Mouse (Mus musculus) ES-E14 (cell line): ENCODE data around the gene Sash1. TPM values are rescaled to one million over a fixed set of nuclear protein-coding genes. Genes with fewer than 3 reads are reported as not detected.
A peak's percentile ranks its signal among the peaks of the same experiment; 100 is the strongest.

Experiments used
- DNase-seq: peaks from one replicate; pipeline ENCODE4 v3.0.0-alpha.2; 2013; ENCODE audit warnings: low read depth, low spot score
- H3K27ac ChIP-seq: 2 replicates; pipeline ENCODE4 v1.5.1; 2012; ENCODE audit warnings: low read depth, mild to moderate bottlenecking, low read length, moderate library complexity, mixed read lengths; ENCODE audit not compliant: poor library complexity, insufficient read depth, severe bottlenecking
- H3K36me3 ChIP-seq: 2 replicates; pipeline ENCODE4 v1.6.1; 2012; ENCODE audit warnings: mild to moderate bottlenecking, low read length, moderate library complexity, mixed read lengths; ENCODE audit not compliant: control insufficient read depth, poor library complexity, insufficient read depth, severe bottlenecking
- H3K4me1 ChIP-seq, 2 experiments: fragments of 150-350 bp in 1 of 2; sonication (generic) in 1 of 2; 2 replicates each; pipeline ENCODE4 v1.6.1; 2012; ENCODE audit warnings: low read length in 2 of 2, mild to moderate bottlenecking in 1 of 2, mixed read lengths in 1 of 2; ENCODE audit not compliant: control insufficient read depth in 2 of 2, insufficient read depth in 2 of 2, poor library complexity in 1 of 2
- H3K4me3 ChIP-seq, 2 experiments: fragments of 150-350 bp in 1 of 2; sonication (generic) in 1 of 2; 2 replicates each; pipeline ENCODE4 v1.5.1; 2012; ENCODE audit warnings: low read length in 2 of 2, low read depth in 1 of 2, mild to moderate bottlenecking in 1 of 2, mixed read lengths in 1 of 2; ENCODE audit not compliant: insufficient read depth in 1 of 2, poor library complexity in 1 of 2, severe bottlenecking in 1 of 2
- H3K9ac ChIP-seq: 2 replicates; pipeline ENCODE4 v1.6.1; 2012; ENCODE audit warnings: low read depth, mild to moderate bottlenecking, low read length, mixed read lengths; ENCODE audit not compliant: poor library complexity, insufficient read depth, severe bottlenecking
- H3K9me3 ChIP-seq: fragments of 150-350 bp; sonication (generic); 2 replicates; pipeline ENCODE4 v1.6.1; 2012; ENCODE audit warnings: low read depth, mild to moderate bottlenecking, low read length; ENCODE audit not compliant: control insufficient read depth, insufficient read depth
- CHD2 ChIP-seq: IDR thresholded peaks from 2 replicates; pipeline ENCODE4 v1.6.1; 2014; ENCODE audit warnings: mild to moderate bottlenecking, low read depth, low read length, inconsistent platforms
- HCFC1 ChIP-seq: IDR thresholded peaks from 2 replicates; pipeline ENCODE4 v1.6.1; 2012; ENCODE audit warnings: low read length, inconsistent platforms, borderline replicate concordance; ENCODE audit not compliant: insufficient read depth
- MAFK ChIP-seq: IDR thresholded peaks from 2 replicates; pipeline ENCODE4 v1.6.1; 2014; ENCODE audit warnings: mild to moderate bottlenecking, low read depth, low read length, inconsistent platforms; ENCODE audit not compliant: insufficient read depth
- ZC3H11A ChIP-seq: IDR thresholded peaks from 2 replicates; pipeline ENCODE4 v1.6.1; 2012; ENCODE audit warnings: low read depth, mild to moderate bottlenecking, inconsistent platforms, low read length, borderline replicate concordance
- ZNF384 ChIP-seq: IDR thresholded peaks from 2 replicates; pipeline ENCODE4 v1.6.1; 2012; ENCODE audit warnings: low read depth, low read length, inconsistent platforms
- in situ Hi-C, 2 experiments: fragments of 600-800 bp; cut with MboI; formaldehyde crosslinking; loops; one replicate each; pipeline ENCODE4 v1.15.1; 2025; ENCODE audit warnings: low sequenced_read_pairs in 2 of 2, inconsistent platforms in 1 of 2; ENCODE audit not compliant: unreplicated experiment in 2 of 2
- total RNA-seq: library from RNA; depleted of rRNA; stranded (reverse); fragments of 300-350 nt; gene quantifications from 2 replicates; pipeline ENCODE4 v1.2.3, GENCODE M21; 2012

Sash1 gene
- total RNA-seq, 1 experiment: 16.8 TPM

DNA sequence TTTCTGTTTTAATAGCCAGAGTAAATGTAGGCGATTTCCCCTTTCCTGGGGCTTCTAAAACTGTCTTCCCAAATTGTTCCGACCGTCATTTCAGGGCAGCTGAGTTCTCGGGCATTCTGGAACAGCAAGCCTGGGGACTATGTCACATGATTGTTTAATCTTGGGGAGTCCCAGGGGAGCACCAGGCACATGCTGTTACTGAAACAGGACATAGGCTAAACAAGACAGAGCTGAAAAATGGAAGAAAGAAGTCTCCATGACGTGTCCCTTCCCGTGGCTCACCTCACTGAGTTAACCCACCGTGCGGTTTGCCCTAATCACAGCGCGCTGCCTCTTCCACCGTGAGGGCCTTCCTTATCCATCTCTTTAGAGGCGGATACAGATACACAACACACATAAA is 123.1 kb downstream of the Sash1 start:
- no peak overlapping the region for H3K27ac ChIP-seq
- no peak overlapping the region for H3K4me3 ChIP-seq
- no peaks in the 10 kb centered on the region; the same call in 1 of the 2 replicates for H3K36me3 ChIP-seq
- H3K9me3 ChIP-seq: no peaks in the 10 kb centered on the region
- H3K9ac ChIP-seq: no peak overlapping the region
- in situ Hi-C loops: no loop called here
- no peak for TF ChIP-seq ZNF384
- no peak for TF ChIP-seq ZC3H11A
- TF ChIP-seq CHD2: no peak
- no peak for TF ChIP-seq MAFK
- no peak for TF ChIP-seq HCFC1
- peaks cover 0 to 2% of the 10 kb centered on the region in 2 experiments; a peak in 1 of 4 replicates for H3K4me1 ChIP-seq
- DNase-seq: no peak

DNA sequence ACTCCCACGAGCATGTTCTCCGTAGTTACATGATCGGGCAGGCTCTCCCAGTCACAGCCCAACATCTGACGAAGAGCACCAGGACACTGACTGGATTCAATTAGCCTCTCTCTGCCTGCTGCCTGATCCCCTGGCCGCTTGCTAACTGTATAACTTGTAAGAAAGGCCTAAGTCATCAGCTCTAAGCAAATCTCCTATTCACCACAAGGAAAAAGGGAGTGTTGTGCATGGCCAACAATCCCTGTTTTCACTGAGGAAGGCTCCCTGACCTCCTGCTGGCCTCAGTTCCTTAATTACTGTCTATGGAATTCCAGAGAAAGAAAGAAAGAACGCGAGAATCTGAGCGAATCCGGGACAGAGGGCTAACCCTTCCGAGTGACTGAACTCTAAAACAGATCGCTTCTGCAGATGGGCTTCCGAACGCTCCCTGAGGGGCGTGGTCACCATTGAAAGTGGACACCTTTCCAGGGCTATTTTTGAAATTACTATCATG is 123.6 kb downstream of the Sash1 start:
- Histone ChIP-seq H3K4me3 (no peak overlapping the region), H3K4me1 (peaks cover 0 to 2% of the 10 kb centered on the region in 2 experiments; a peak in 1 of 4 replicates), H3K9me3 (no peaks in the 10 kb centered on the region), H3K36me3 (no peaks in the 10 kb centered on the region; the same call in 1 of the 2 replicates), H3K27ac (no peak overlapping the region), H3K9ac (peak overlapping the region; percentile 47; the same call in 1 of the 2 replicates)
- TF ChIP-seq MAFK (no peak), ZC3H11A (no peak), CHD2 (peak; percentile 24; the same call in 1 of the 2 replicates)
- DNase-seq: peak; percentile 29
- in situ Hi-C loops: no loop called here

- in situ Hi-C loops: no loop called here
- Histone ChIP-seq H3K9ac (no peak overlapping the region), H3K4me1 (peaks cover 0 to 2% of the 10 kb centered on the region in 2 experiments; a peak in 1 of 4 replicates), H3K27ac (no peak overlapping the region), H3K9me3 (no peaks in the 10 kb centered on the region), H3K36me3 (no peaks in the 10 kb centered on the region; the same call in 1 of the 2 replicates), H3K4me3 (no peak overlapping the region)
- DNase-seq: no peak
- no peak for TF ChIP-seq ZC3H11A
- TF ChIP-seq MAFK: no peak
- TF ChIP-seq HCFC1: no peak
- no peak for TF ChIP-seq CHD2
- TF ChIP-seq ZNF384: no peak
Observed at GRCm38 (mm10) chr10:8761656-8762055, 124.2 kb downstream of the Sash1 start.

DNA sequence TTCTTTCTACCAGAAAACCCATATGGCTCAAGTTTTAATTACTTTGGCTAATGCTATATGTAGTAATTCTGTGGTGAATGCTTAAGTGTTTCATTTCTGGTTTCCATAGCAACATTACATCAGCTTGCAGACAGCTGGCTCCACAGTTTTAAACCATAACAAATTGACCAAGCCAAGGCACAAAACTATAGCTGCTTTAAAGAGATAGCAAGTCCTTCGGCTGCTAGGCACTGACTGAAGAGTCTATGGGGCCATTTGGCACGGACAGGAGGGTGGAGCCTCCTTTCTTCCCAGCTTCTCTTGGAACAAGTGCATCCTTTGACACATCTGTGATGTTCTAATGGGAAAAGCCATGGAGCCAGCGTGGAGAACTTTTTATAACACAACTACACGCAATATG is 125.3 kb downstream of the Sash1 start:
- no peak overlapping the region for H3K4me3 ChIP-seq
- in situ Hi-C loops: no loop called here

DNA sequence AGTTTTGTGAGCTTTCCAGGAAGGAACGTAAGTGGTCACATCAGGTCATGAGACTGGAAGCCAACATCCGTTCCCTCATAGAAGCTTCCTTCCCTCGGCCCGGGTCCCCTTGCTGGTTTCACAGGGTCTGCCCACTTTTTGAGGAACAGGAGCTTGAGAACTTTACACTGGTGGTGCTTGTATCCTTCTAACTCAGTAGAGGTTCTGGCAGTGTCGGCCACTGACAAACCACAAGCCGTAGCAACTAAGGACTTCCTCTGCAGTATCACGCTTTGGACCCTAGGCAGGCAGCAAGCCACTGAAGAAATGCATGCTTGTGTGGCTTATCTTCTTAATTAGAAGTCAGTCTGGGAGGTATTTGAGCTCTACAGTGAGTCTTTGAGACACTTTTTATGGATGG is 126.6 kb downstream of the Sash1 start:
- Histone ChIP-seq H3K27ac (no peak overlapping the region), H3K9ac (no peak overlapping the region), H3K36me3 (peaks cover 3% of the 10 kb centered on the region; the same call in 1 of the 2 replicates), H3K4me1 (peaks cover 0 to 2% of the 10 kb centered on the region in 2 experiments; a peak in 1 of 4 replicates), H3K9me3 (no peaks in the 10 kb centered on the region), H3K4me3 (no peak overlapping the region)
- no peak for TF ChIP-seq HCFC1
- no peak for TF ChIP-seq ZC3H11A
- TF ChIP-seq CHD2: no peak
- no peak for TF ChIP-seq ZNF384
- no peak for TF ChIP-seq MAFK
- in situ Hi-C loops: no loop called here
- no peak for DNase-seq

More for the DNA sequence above, 125.3 kb downstream of the Sash1 start:
- TF ChIP-seq MAFK (no peak), HCFC1 (no peak), ZC3H11A (no peak), CHD2 (no peak), ZNF384 (no peak)
- DNase-seq: no peak
- Histone ChIP-seq H3K27ac (no peak overlapping the region), H3K4me1 (peaks cover 0 to 2% of the 10 kb centered on the region in 2 experiments; a peak in 1 of 4 replicates), H3K36me3 (no peaks in the 10 kb centered on the region; the same call in 1 of the 2 replicates), H3K9ac (no peak overlapping the region), H3K9me3 (no peaks in the 10 kb centered on the region)
